25 mouse cellular contexts compared by ENCODE assay signal in the genomic region with DNA sequence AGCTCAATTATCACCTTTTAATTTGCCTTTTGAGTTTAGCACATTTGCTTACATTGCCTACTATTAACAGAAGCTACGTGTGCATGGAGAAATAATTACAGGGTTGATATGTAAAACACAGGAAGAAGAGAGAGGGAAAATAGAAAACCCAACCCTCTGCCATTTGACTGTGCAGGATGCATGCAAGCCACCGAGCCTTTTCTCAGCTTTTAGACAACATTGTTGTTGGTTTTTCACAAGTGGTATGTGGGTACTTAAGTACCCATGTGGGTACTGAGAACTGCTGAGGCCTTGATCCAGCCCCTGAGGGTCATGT. TPM values are rescaled to one million over a fixed set of nuclear protein-coding genes. Genes with fewer than 3 reads are reported as not detected.
DNase-seq lines count a peak whose midpoint lies in the region; ATAC-seq and TF ChIP-seq lines count a peak whose summit lies in the region.
"Had no signal": no experiment of that assay in that cellular context is flagged by ENCODE, and none has a peak within 500 bp of the region (broad histone marks: within the 10 kb centered on the region; RNA-seq: fewer than 3 reads in every experiment).

No protein-coding gene starts in this region.

- H3K27me3 ChIP-seq in forebrain, embryonic 13.5 days: no peaks in the 10 kb centered on the region
- H3K27me3 ChIP-seq in forebrain, embryonic 10.5 days (ENCODE audit: poor library complexity, severe bottlenecking): no peaks in the 10 kb centered on the region
- H3K27me3 ChIP-seq in forebrain, embryonic 15.5 days: no peaks in the 10 kb centered on the region
- no peaks in the 10 kb centered on the region for H3K27me3 ChIP-seq in forebrain, embryonic 11.5 days (ENCODE audit: control insufficient read depth, insufficient read depth, low read length)
- H3K27me3 ChIP-seq in forebrain, postnatal 0 days (ENCODE audit: insufficient read depth, low read length): no peaks in the 10 kb centered on the region
- H3K27me3 ChIP-seq: CH12.LX; embryonic facial prominence, embryonic 13.5 days; embryonic facial prominence, embryonic 15.5 days; Patski had no signal

- no peak overlapping the region for H3K4me3 ChIP-seq in forebrain, embryonic 13.5 days
- H3K4me3 ChIP-seq in forebrain, embryonic 10.5 days: no peak overlapping the region
- H3K4me3 ChIP-seq in forebrain, embryonic 15.5 days: no peak overlapping the region
- H3K4me3 ChIP-seq in forebrain, embryonic 11.5 days (ENCODE audit: low read depth, low read length): no peak overlapping the region
- H3K4me3 ChIP-seq in forebrain, postnatal 0 days (ENCODE audit: low read depth, low read length): no peak overlapping the region
- H3K4me3 ChIP-seq: embryonic facial prominence, embryonic 13.5 days; embryonic facial prominence, embryonic 15.5 days; erythroblast, embryonic 14.5 days had no signal

- no peak overlapping the region for H3K9ac ChIP-seq in forebrain, embryonic 13.5 days
- H3K9ac ChIP-seq in forebrain, embryonic 15.5 days (replicated peaks): no peak overlapping the region
- H3K9ac ChIP-seq in forebrain, embryonic 11.5 days (ENCODE audit: low read length): no peak overlapping the region
- H3K9ac ChIP-seq in forebrain, postnatal 0 days: no peak overlapping the region
- H3K9ac ChIP-seq: embryonic facial prominence, embryonic 13.5 days; embryonic facial prominence, embryonic 15.5 days had no signal

- H3K36me3 ChIP-seq in forebrain, embryonic 13.5 days (ENCODE audit: poor library complexity, severe bottlenecking): no peaks in the 10 kb centered on the region
- H3K36me3 ChIP-seq in forebrain, embryonic 10.5 days (replicated peaks): no peaks in the 10 kb centered on the region; the same call in 1 of the 2 replicates
- no peaks in the 10 kb centered on the region for H3K36me3 ChIP-seq in forebrain, embryonic 15.5 days
- H3K36me3 ChIP-seq in forebrain, embryonic 11.5 days (ENCODE audit: control insufficient read depth, insufficient read depth, low read length): no peaks in the 10 kb centered on the region; the same call in 1 of the 2 replicates
- H3K36me3 ChIP-seq in forebrain, postnatal 0 days (ENCODE audit: insufficient read depth): no peaks in the 10 kb centered on the region
- H3K36me3 ChIP-seq: embryonic facial prominence, embryonic 13.5 days; embryonic facial prominence, embryonic 15.5 days had no signal

- H3K4me1 ChIP-seq in forebrain, embryonic 13.5 days: no peaks in the 10 kb centered on the region
- H3K4me1 ChIP-seq in forebrain, embryonic 10.5 days: no peaks in the 10 kb centered on the region
- no peaks in the 10 kb centered on the region for H3K4me1 ChIP-seq in forebrain, embryonic 15.5 days
- no peaks in the 10 kb centered on the region for H3K4me1 ChIP-seq in forebrain, embryonic 11.5 days (replicated peaks; ENCODE audit: control insufficient read depth, insufficient read depth, low read length)
- H3K4me1 ChIP-seq in forebrain, postnatal 0 days (ENCODE audit: insufficient read depth): no peaks in the 10 kb centered on the region
- H3K4me1 ChIP-seq: embryonic facial prominence, embryonic 13.5 days; embryonic facial prominence, embryonic 15.5 days had no signal

- no peak for TF ChIP-seq CTCF in forebrain, postnatal 0 days (IDR thresholded peaks at IDR 0.05; ENCODE audit: low read depth)

- DNase-seq in forebrain, embryonic 10.5 days (ENCODE audit: extremely low spot score, low spot score): no peak
- no peak for DNase-seq in forebrain, embryonic 11.5 days (ENCODE audit: low spot score)
- DNase-seq in forebrain, postnatal 0 days: no peak
- DNase-seq in lung, postnatal 36 days: no peak
- DNase-seq: adrenal gland, adult 8-10 months; adrenal gland, postnatal 14 days; adrenal gland, postnatal 36 days; B cell, adult 2 months; cerebellum, adult 11 months; cerebellum, adult 18-20 months; cerebellum, adult 8-10 months; cerebellum, adult 9-11 months; cerebellum, postnatal 14 days; cerebellum, postnatal 36 days; embryo, embryonic 11 days had no signal

- no peak overlapping the region for H3K4me2 ChIP-seq in forebrain, embryonic 13.5 days
- H3K4me2 ChIP-seq in forebrain, embryonic 15.5 days (replicated peaks): no peak overlapping the region
- no peak overlapping the region for H3K4me2 ChIP-seq in forebrain, embryonic 11.5 days (ENCODE audit: low read depth, low read length, severe bottlenecking)
- no peak overlapping the region for H3K4me2 ChIP-seq in forebrain, postnatal 0 days (ENCODE audit: low read depth)
- H3K4me2 ChIP-seq: embryonic facial prominence, embryonic 13.5 days; embryonic facial prominence, embryonic 15.5 days had no signal

- ATAC-seq in forebrain, embryonic 13.5 days: 0 out of 2 replicates have a peak, but pooled peaks have one; percentile 19
- ATAC-seq in forebrain, embryonic 15.5 days (replicated peaks): peak; percentile 16; the same call in 1 of the 2 replicates
- ATAC-seq in forebrain, embryonic 11.5 days (replicated peaks; ENCODE audit: low FRiP score): no peak
- peak; percentile 81; the same call in 1 of the 2 replicates for ATAC-seq in forebrain, postnatal 0 days
- ATAC-seq: activated CD4-positive, CD25-positive, alpha-beta regulatory T cell, adult 4 months; CD4-positive, CD25-positive, alpha-beta regulatory T cell, adult 4 months; Patski had no signal

- WGBS in forebrain, embryonic 13.5 days: 66% methylated on average over 2 of the region's 2 CpGs
- 82% methylated on average over 2 of the region's 2 CpGs for WGBS in forebrain, embryonic 10.5 days
- 54% methylated on average over 2 of the region's 2 CpGs for WGBS in forebrain, embryonic 15.5 days
- WGBS in forebrain, embryonic 11.5 days: 81% methylated on average over 2 of the region's 2 CpGs
- WGBS in forebrain, postnatal 0 days: 55% methylated on average over 2 of the region's 2 CpGs

- no peak overlapping the region for H3K27ac ChIP-seq in forebrain, embryonic 13.5 days
- H3K27ac ChIP-seq in forebrain, embryonic 10.5 days: no peak overlapping the region
- no peak overlapping the region for H3K27ac ChIP-seq in forebrain, embryonic 15.5 days (replicated peaks)
- H3K27ac ChIP-seq in forebrain, embryonic 11.5 days (ENCODE audit: low read depth, low read length): no peak overlapping the region
- no peak overlapping the region for H3K27ac ChIP-seq in forebrain, postnatal 0 days (ENCODE audit: low read depth, low read length)
- H3K27ac ChIP-seq: embryonic facial prominence, embryonic 13.5 days; embryonic facial prominence, embryonic 15.5 days had no signal

- no peaks in the 10 kb centered on the region for H3K9me3 ChIP-seq in forebrain, embryonic 13.5 days (replicated peaks)
- no peaks in the 10 kb centered on the region for H3K9me3 ChIP-seq in forebrain, embryonic 10.5 days
- H3K9me3 ChIP-seq in forebrain, embryonic 15.5 days: no peaks in the 10 kb centered on the region
- no peaks in the 10 kb centered on the region for H3K9me3 ChIP-seq in forebrain, embryonic 11.5 days (ENCODE audit: control insufficient read depth, low read length)
- H3K9me3 ChIP-seq in forebrain, postnatal 0 days (ENCODE audit: low read length): no peaks in the 10 kb centered on the region
- H3K9me3 ChIP-seq: embryonic facial prominence, embryonic 13.5 days; embryonic facial prominence, embryonic 15.5 days; G1E had no signal

RNA-seq across cellular contexts. Expression of a gene that starts 46.5 kb away (rescaled TPM):
- 14.6 and 15.6 TPM in 2 replicates for polyA plus RNA-seq in forebrain, embryonic 13.5 days (2015; fragmentation: Nextera tagmentation; extraction: Ambion mirVana)
- polyA plus RNA-seq in forebrain, embryonic 10.5 days (2016; fragmentation: Nextera tagmentation; extraction: Ambion mirVana): 19.5 and 21.2 TPM in 2 replicates
- 16.6 and 17.4 TPM in 2 replicates for polyA plus RNA-seq in forebrain, embryonic 15.5 days (2015; fragmentation: Nextera tagmentation; extraction: Ambion mirVana)
- 18.9 and 20.3 TPM in 2 replicates for polyA plus RNA-seq in forebrain, embryonic 11.5 days (2014; fragmentation: Nextera tagmentation; extraction: Ambion mirVana)
- total RNA-seq in forebrain, postnatal 0 days (2014; rRNA removed): 15.7 and 20.8 TPM in 2 replicates
- polyA plus RNA-seq in forebrain, postnatal 0 days (2015; fragmentation: Nextera tagmentation; extraction: Ambion mirVana): 11.6 and 12.5 TPM in 2 replicates

RNA-seq across cellular contexts. Expression of a gene that starts 46.8 kb away (rescaled TPM):
- polyA plus RNA-seq in forebrain, embryonic 13.5 days (2015; fragmentation: Nextera tagmentation; extraction: Ambion mirVana): 12.1 and 13.5 TPM in 2 replicates
- 25.3 and 26.6 TPM in 2 replicates for polyA plus RNA-seq in forebrain, embryonic 10.5 days (2016; fragmentation: Nextera tagmentation; extraction: Ambion mirVana)
- polyA plus RNA-seq in forebrain, embryonic 15.5 days (2015; fragmentation: Nextera tagmentation; extraction: Ambion mirVana): 7.5 and 9.3 TPM in 2 replicates
- 26.1 and 27.4 TPM in 2 replicates for polyA plus RNA-seq in forebrain, embryonic 11.5 days (2014; fragmentation: Nextera tagmentation; extraction: Ambion mirVana)
- total RNA-seq in forebrain, postnatal 0 days (2014; rRNA removed): 4.2 and 5.1 TPM in 2 replicates
- 3.2 and 3.3 TPM in 2 replicates for polyA plus RNA-seq in forebrain, postnatal 0 days (2015; fragmentation: Nextera tagmentation; extraction: Ambion mirVana)
